In genomic region chr1:88749106-88749505, GRCm38 (mm10) we compare ENCODE assay signal across 18 mouse cellular contexts.
A peak's percentile ranks its signal among the peaks of the same experiment; 100 is the strongest.
DNase-seq lines count a peak whose midpoint lies in the region.
"Had no signal": no experiment of that assay in that cellular context is flagged by ENCODE, and none has a peak within 500 bp of the region (broad histone marks: within the 10 kb centered on the region; RNA-seq: fewer than 3 reads in every experiment).

No protein-coding gene starts in this region.

- peak; percentile 75 for DNase-seq in heart, adult 11 months
- no peak for DNase-seq in heart, adult 9 months (ENCODE audit: low spot score in 2 of 2)
- DNase-seq in lung, postnatal 10 days, result peak; percentile 21
- DNase-seq in lung, postnatal 25 days (ENCODE audit: low spot score), result no peak
- peak; percentile 39 for DNase-seq in ES-CJ7 (ENCODE audit: low read depth, low spot score)
- DNase-seq in ZHBTc4 (ENCODE audit: low read depth, low spot score), result peak; percentile 41
- DNase-seq in thymus, adult 18-20 months, result no peak
- DNase-seq: adrenal gland, postnatal 10 days; adrenal gland, postnatal 36 days; cerebellum, adult 18-20 months; cerebellum, adult 9-10 months; cerebellum, postnatal 25 days; forebrain, postnatal 0 days; gastrocnemius, adult 2 months; gastrocnemius, postnatal 14 days; heart, adult 18-20 months; heart, postnatal 14 days; heart, postnatal 4 days had no signal

Comparison
In these comparisons a context has a peak if more than half of its experiments do, and no peak if none do; other contexts are left out.
1. DNase-seq: peak in heart, adult 11 months (single experiment), lung, postnatal 10 days (single experiment), ES-CJ7 (single experiment) and ZHBTc4 (single experiment); none in heart, adult 9 months (0 of 2), lung, postnatal 25 days (single experiment) and thymus, adult 18-20 months (0 of 2).